Mouse (Mus musculus) WW6 (cell line): ENCODE data around the gene Tex10.

Experiments
- DNase-seq: peaks from one replicate; pipeline ENCODE4 v3.0.0-alpha.2; 2013; ENCODE audit warnings: low read depth, low spot score

Tex10 gene

DNA sequence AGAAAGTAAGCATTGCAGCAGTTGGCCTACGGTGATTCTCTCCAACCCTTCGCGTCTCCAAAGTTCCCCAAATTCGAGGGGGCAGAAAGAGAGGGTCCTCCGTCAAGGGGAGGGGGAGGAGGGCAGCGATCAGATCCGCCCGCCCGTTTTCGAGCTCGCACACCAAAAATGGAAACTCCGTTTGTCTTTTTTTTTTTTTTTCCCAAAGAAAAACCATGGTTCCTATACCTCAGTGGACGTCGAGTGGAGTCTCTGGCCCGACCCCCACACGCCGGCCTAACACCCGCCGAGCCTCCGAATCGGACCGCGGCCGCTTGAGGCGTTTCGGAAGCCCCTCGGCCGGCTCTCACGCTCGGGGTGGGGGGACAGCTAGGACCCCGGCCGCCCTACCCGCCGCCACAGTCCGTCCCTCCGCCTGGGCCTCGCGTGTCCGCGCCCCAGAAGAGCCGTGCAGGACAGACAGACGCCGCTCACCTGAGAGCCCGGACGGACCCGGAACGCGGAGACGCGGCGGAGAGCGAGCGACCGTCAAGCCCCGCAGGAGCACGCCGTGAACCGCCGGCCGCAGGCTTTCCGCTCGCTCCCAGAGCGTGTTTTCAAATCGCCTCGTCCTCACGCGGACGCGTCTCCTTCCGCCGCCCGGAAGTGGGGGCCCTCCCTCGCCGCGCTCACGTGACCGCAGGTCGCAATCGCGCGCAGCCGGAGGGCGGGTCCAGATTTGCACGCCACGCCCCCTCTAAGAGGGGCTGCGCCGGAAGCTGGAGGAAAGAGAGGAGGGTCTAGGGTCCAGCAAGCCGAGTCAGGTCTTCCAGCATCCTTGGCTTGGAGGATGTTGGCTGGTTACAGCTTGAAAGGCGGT is at the start of gene Tex10:
Gene Tex10, minus strand, starts transcription at position 668 of the 859 bp plus-strand sequence.
- DNase-seq, result peak; percentile 80

DNA sequence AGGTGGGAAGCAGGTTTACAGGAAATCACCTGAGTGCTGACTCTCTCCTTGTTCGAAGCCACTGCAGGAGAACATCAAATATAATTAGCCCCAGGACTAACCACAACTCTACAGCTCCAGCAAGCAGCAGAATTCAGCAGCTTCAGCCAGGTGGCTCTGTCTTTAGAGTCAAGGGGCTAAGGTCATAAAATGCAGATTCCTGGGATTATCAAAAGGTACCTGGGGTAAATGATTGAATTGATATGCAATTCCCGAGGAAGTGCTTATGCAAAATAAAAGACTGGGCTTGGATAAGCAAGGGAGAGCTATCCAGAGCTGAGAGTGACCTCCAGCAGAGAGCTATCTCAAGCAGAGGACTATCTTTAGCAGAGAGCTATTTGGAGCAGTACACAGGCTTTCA is 37.6 kb upstream of the Tex10 start:
- DNase-seq, result no peak

DNA sequence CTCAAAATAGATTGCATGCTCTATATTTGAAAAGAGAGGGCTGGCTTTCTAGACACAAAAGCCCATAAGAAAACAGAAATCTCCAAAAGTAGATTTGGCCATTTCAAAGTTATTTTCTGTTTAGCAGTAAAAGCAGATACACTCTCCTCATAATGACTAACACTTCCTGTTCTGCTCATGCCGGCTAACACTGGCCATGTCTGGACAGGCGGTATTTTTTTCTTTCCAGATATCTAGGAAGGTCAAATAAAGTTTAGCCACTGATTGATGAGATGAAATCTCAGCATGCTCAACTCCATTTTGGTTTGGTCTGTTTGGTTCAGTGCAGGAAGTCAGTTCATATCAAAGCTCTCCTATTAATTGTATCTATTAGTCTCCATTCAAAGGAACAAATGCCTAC is 19.3 kb upstream of the Tex10 start:
- DNase-seq, result no peak

DNA sequence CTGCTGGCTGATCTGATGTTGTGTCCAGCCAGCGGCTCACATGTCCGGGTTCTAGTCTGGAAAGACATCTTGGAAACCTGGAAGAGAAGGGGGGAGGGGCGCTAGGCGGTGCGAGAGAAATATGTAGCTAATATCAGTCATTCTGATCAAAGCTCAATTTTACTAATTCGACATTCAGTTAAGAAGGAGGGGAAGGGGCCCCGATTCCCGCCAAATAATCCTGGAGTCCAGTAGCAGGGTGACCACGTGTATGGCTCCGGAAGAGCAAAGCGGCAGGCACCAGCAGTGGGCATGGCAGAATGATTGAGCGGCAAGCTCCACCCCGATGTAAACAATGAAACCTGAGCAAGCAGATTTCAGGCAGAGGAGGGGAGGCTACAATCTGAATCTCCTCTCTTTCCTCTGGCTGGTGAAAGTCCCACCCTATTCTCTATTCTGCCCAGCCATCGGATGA is 18.1 kb upstream of the Tex10 start:
- DNase-seq, result no peak

DNA sequence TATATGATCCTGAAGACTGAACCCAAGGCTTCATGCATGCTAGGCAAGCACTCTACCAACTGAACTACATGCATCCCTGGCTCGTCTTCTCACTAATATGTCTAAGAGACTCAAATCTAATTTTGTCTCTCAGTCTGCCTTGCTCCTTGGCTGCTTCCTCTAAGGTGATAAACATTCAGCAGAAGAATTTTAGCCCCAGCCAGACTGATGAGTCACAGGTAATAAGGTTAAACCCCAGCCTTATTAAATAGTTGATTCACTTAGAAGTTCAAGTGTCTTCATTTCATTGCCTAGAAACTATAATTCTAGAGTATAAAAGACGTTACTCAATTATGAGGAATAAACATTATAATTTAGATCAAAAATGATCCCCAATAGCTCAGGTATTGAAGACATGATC is 15.7 kb upstream of the Tex10 start:
- no peak for DNase-seq

DNA sequence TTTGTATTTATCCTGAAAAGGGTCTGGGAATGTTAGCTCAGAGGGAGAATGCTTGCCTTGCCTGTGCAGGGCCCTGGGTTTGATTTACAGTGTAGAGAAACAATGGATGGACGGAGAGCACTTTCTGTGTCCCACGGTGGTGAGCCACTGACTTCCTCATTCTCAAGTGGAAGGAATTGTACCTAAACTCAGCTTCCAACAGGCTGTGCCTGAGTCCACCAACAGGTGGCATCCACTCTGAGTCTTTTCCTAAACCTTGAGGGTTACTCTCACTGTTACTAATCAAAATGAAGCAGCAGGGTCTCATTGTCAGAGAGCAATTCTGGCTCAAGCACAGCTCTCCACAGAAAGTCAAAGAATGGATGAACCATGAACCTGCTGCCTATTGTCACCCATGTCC is 8.0 kb upstream of the Tex10 start:
- peak; percentile 56 for DNase-seq

DNA sequence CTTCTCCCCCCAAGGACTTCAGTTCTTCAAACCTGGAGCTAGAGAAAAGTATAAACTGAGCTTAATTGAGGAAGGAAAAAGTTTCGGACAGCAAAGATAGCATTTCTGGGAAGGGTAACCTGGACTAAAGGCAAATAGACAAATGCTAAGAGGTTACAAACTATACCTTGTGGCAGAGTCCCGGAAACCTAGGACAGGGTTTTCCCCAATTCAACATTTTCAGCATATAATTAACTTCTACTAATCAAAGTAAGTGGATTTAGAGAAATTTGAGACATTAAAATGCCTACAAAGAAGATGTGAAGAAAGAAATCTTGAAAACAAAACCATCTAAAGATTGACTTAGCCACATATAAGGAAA is 372 bp upstream of the Tex10 start:
- no peak for DNase-seq

DNA sequence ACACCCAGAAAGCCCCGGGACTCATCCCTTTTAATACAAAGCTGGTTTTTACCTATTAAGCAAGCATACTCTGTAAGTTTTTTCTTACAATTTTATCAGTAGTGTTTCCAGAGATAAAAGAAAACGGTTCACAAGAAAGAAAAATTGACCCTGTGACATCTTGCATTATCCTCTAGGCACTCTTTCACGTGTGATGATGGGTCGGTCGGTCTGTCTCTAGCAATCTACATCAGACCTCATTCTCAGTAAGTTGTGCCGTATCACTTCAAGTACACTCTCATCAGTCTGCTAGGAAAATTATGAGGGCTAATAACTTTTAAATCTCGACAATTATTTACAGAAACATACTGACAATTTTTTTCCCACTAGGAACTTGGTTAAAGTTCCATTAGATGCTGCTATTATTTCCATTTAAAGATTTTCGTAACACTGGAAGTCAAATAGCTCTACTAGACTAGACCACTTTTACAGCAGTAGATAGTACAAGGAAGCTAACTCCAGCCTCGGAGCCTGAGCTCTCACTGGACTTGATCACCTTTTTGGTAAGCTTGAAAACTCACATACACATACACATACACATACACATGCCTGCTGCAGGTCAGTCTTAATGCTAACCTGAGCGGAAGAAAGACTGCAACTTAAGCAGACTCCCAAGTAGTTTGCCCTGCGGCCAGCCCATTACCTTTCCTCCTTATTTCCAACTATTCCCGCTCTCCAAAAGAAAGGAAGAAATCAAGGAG is 1.0 kb downstream of the Tex10 start:
- DNase-seq, result no peak

DNA sequence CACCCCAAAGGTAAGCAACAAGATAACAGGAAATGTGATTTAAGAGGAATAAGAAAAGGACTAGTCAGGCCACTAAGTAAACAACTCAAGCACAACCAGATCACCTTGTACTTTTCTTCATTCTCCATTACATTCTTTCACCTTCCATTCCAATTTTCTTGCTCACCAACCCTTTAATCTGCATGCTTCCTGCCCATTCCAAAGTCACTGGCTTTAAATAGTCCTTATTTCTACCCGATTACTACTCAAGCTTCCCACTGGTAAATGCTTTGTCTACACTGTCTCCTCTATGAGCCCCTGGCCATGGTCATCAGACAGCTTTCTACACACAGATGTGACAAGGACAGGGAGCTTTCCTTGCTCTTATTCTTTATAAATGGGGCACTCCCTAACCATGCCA is 2.3 kb downstream of the Tex10 start:
- DNase-seq, result no peak

DNA sequence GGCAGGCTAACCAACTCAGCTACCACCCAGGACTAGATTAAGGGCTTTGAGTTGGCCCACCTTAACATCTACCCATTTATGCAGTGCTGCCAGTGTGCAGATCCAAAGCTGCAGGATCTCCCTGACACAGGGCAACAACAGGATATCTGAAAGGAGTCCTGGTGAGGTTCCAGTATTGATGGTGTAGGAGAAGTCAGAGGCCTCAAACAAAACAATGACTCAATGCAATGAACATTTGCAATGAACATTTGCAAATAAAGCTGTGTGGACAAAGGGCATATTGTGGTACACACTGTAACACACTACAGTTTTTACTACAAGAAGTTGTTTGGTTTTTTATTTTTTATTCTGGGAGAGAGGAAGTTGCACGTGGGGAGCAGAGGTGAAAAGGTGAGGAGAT is 12.2 kb downstream of the Tex10 start:
- no peak for DNase-seq

DNA sequence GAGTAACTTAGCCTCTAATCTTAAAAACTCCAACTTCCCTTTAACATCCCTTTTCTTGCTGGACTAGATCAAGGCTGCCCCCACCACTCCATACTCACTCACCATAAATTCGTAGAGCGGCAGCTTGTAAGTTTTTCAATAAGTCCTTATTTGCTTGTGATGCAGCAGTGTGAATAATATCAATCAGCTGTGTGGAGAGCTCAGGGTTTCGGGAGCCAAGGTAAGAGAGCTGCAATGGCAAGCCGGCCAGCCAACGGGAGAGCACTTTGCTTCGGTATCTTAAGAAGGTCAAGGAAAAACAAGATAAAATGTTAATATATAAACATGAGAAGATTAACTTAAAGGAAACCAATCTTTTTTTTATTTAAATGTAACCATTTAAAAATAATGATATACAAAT is 14.8 kb downstream of the Tex10 start:
- no peak for DNase-seq

DNA sequence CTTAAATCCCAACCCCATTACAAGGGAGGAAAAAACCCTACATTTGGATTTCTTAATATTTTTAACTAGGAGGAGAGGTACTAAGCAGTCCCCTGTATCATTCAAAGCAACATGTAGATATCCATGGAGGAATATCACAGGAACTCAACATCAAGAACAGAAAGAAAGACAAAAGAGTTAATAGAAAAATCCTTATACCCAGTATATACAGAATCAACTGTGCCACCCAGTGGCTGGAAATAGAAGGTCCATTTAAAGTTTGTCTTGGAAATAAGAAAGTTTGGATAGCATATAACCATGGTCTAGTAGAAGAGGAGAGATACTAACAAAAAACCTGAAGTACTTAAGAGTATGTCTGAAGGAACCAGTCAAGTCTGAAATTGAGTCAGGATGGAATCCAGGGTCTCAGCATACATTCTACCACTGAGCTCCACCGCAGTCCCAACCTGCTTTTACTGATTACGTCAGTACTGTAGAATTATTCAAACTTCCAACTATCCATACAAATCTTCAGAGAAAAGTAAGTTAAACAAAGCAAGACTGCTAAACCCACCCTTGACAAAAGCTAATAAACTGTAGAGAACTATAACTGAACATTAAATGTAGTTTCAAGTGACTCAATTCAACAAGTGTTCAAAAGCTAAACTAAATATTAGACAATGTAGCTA is 19.0 kb downstream of the Tex10 start:
- DNase-seq, result no peak

DNA sequence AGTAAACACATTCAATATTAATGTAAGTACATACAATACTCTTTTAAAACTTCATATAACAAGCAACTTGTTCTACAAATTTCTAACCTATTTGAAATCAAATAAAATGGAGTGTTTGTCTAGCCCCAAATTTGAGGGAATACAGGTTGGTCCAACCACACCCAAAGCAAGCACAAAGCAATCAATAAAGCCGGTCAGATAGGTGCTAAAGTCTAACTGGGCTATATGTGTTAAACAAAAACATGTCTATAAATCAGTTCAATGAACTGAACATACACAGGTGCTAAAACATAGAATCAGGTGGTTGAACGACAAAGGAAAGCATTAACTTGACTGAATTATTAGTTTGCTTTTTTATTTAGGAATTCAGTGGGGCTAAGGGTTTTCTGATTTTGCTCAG is 45.2 kb downstream of the Tex10 start:
- no peak for DNase-seq

DNA sequence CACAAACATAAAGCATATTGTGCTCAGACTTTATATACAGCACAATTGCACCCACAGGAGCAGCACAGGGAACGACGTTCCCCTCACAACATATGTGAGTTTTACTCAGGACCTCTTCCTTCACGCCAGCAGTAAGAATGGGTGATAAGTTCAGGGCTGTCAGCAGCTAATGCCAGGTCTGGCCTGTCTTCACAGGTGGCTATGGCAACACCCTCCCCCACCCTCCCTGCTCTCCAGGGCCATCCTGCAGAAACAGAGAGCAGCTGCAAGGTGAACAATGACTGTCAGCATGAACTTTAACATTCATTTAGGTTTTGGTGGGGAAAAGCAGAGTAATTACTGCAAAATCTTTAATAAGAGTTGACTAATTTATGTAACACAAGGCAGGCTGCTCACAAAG is 45.8 kb downstream of the Tex10 start:
- DNase-seq, result no peak

DNA sequence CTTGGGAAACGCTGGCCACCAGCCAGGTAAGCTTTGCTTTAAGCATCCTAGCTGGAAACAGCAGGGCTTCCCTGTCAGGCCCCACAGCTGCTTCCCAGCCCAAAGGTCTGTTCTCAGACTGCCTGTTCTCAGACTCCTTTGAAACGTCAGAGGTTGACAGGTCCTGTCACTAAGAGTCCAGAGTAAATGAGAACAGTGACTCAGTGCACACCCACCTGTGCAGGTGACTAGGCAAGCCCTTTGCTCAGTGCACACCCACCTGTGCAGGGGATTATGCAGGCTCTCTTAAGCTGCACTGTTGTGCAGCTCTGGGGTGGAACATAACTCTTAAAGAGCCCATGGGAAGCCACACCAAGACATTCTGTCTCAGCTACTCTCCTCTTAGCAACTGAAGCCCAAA is 49.5 kb downstream of the Tex10 start:
- DNase-seq, result no peak

DNA sequence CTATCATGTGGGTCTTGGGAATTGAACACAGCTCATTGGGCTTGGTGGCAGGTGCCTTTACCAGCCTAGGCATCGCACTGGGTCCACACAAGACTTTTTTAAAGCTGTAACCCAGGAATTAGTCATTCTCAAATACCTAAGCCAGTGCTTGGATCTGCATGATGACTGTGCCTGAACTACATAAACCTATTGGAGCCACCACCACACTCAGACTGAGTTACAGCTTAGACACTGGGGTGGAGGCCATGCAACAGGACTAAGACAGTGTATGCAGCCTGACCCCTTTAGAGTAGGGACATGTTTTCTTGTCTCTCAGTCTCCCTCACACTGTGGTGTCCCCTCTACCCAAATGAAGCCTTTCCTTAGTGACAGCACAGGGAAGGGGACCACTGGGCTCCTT is 50.6 kb downstream of the Tex10 start:
- DNase-seq, result no peak

DNA sequence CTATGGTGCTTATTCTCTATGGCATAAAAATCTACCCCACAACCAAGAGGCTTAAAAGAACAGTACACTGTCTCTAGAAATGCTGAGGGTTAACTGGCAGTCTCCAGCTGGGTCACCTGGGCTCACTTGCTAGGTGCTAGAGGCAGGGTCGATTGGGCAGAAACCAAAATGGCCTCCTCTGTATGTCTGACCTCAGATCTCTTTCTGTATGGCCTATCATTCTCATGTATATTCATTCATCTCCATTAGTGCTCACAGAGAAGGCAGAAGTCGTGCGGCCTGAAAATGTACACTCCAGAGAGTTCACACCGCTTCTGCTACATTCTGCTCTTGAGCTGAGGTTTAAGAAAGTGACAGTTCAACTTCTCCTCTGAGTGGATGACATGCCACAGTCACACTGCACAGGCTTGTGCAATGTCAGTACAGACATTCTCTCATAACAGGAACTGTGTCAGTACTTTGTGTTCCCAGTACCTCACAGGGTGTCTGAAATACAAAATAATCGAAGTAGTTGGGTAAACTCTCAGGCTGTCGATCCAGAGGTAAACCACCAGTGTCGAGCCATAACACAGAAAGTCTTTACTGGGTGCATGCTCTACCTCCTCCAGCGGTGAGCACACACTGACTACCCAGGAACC is 54.3 kb downstream of the Tex10 start:
- DNase-seq, result no peak

DNA sequence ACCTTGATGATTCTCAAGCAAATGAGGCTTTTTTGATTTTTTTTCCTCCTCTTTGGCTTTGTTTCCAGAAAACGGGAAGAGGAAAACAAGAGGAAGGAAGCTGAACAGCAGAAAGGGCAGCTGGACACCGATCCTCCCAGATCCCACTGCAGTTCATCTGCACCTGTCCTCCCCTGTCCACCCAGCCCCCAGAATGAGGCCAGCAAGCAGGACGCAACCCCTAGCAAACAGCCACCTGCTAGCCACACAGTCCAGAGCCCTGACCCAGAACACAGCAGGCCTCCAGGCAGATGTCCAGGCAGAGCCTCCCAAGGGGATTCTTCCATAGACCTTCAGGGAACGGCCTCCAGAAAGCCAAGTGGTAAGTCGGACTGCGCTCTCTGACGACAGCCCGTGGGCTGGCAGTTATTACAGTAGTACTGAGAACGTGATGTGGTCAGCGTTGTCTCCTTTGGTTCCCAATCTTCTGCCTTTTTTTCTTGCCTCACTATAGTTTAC is 57.4 kb downstream of the Tex10 start:
- no peak for DNase-seq

DNA sequence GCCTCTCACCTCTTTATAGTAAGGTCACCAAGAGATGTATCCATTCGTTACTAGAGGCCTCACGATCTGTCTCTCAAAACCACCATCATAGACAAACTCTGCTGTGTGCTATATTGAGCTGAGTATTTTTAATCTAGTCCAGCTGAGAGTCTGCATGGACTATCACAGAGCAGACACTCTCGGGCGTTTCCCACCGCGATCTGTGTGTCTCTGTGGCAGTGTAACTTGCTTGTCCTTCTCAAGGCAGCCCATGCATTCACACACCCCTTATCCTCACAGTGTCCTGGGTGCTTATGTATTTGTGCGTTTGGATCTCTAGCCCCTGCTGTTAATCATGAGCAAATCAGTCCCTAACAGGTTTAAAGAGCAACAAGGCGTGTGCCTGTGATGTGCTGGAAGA is 59.8 kb downstream of the Tex10 start:
- no peak for DNase-seq

DNA sequence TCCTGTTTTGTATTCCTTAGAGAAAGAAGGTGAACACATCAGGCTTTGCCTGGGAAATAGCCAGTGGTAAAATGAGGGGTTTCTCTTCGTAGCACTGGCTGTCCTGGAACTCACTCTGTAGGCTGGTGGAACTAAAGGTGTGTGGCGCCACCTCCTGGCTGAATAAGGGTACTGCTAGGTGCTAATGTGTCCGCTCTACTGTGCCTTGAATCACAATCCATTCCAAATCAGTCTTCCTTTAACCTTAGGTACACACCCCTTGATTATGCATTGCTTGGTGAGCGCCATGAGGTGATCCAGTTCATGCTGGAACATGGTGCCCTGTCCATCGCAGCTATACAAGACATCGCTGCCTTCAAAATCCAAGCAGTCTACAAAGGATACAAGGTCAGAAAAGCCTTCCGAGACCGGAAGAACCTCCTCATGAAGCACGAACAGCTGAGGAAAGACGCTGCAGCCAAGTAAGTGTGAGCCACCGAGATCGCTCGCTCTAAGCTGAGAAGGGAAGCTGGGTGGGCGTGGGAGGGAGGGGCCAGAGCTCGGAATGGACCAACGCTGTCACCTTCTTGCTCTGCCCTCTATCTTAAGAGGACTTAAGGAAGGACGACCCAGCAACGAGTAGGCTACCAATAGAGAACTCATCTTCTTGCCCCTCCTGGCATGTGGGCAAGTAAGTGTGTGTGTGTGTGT is 65.8 kb downstream of the Tex10 start:
- peak; percentile 56 for DNase-seq
